Mouse (Mus musculus): ENCODE results near the gene Ankrd34a. TPM values are rescaled to one million over a fixed set of nuclear protein-coding genes. Genes with fewer than 3 reads are reported as not detected.

The Ankrd34a gene
- polyA plus RNA-seq, 1 experiment, result 0.23 TPM

- 15% methylated on average over 14 of the region's 14 CpGs for WGBS
These were observed 20.3 kb upstream of the Ankrd34a start for GRCm38 (mm10) chr3:96576005-96576658.

GRCm38 (mm10) chr3:96576690-96577541, 19.5 kb upstream of the Ankrd34a start, which contains the start of gene Gm16253:
TSS of gene Gm16253 (plus strand) at chr3:96576984.
- Histone ChIP-seq H3K4me1 (ENCODE audit: control insufficient read depth, insufficient read depth, low read length) (peaks cover 48% of the 10 kb centered on the region), H3K27me3 (replicated peaks; ENCODE audit: control insufficient read depth, insufficient read depth, low read length) (no peaks in the 10 kb centered on the region), H3K36me3 (ENCODE audit: control insufficient read depth, insufficient read depth, low read length) (no peaks in the 10 kb centered on the region), H3K4me3 (ENCODE audit: insufficient read depth, low read depth, low read length) (peak within 1 kb of the TSS; percentile 29; the same call in 1 of the 2 replicates), H3K27ac (ENCODE audit: insufficient read depth, low read depth, low read length) (peak within 1 kb of the TSS; percentile 100)
- WGBS, result 11% methylated on average over 17 of the region's 17 CpGs
- TF ChIP-seq POLR2A (IDR thresholded peaks at IDR 0.05; ENCODE audit: low read depth, low read length) (no peak), CTCF (conservative IDR thresholded peaks at IDR 0.05; ENCODE audit: insufficient read depth, insufficient read length, low read depth, low read length) (no peak)
- DNase-seq, result peak; percentile 96

More at GRCm38 (mm10) chr3:96576005-96576658, 20.3 kb upstream of the Ankrd34a start:
- Histone ChIP-seq H3K27me3 (replicated peaks; ENCODE audit: control insufficient read depth, insufficient read depth, low read length) (no peaks in the 10 kb centered on the region), H3K36me3 (ENCODE audit: control insufficient read depth, insufficient read depth, low read length) (no peaks in the 10 kb centered on the region), H3K4me1 (ENCODE audit: control insufficient read depth, insufficient read depth, low read length) (peaks cover 56% of the 10 kb centered on the region), H3K4me3 (ENCODE audit: insufficient read depth, low read depth, low read length) (peak overlapping the region; percentile 29; the same call in 1 of the 2 replicates), H3K27ac (ENCODE audit: insufficient read depth, low read depth, low read length) (peak overlapping the region; percentile 100)
- TF ChIP-seq POLR2A (IDR thresholded peaks at IDR 0.05; ENCODE audit: low read depth, low read length), result no peak
- no peak for TF ChIP-seq CTCF (conservative IDR thresholded peaks at IDR 0.05; ENCODE audit: insufficient read depth, insufficient read length, low read depth, low read length)
- peak; percentile 96 for DNase-seq

DNA sequence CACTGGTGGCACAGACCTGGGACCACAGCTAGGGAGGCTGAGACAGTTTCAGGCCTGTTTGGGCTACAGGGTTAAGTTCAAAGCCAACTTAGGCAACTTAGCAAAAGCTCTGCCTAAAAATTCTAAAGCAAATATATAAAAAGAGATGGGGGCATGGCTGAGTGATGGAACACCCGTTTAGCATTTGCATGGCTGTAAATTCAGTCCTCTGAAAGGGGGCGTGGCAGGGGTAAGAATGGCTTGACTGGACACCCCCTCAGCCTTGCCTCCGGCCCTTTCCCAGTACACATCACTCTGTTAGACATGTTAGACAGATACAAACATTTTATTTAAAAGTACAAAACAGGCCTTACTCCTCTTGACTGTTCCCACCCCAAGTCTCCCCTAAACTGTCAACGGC, 18.9 kb upstream of the Ankrd34a start:
- TF ChIP-seq POLR2A (IDR thresholded peaks at IDR 0.05; ENCODE audit: low read depth, low read length), result no peak
- H3K4me1 ChIP-seq (ENCODE audit: control insufficient read depth, insufficient read depth, low read length), result peaks cover 44% of the 10 kb centered on the region
- 43% methylated on average over 4 of the region's 4 CpGs for WGBS

DNA sequence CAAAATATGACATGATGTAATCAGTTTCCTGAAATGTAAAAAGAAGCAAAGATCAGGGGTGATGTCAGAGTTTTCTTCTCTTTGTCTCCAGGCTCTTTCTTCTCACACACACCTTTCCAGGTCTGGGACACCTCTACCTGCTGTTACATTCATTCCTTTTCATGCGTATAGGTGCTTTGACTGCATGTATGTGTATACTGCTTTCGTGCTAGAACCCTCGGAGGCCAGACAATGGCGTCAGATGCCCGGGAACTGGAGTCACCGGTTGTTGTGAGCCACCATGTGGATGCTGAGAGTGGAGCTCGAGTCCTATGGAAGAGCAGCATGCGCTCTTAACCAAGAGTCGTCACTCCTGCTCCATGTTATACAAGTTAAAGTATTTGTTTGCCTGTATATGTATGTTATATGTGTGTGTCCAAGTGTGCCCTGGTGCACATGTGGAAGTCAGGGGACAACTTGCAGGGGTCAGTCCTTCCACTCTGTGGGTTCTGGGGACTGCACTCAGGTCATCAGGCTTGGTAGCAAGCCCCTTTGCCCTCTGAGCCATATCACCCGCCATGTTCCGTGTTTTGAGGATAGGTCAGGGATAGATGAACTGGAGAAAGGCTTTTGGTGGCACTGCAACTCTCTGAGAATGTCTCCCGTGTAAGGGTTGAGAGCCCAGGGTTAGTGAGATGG, 17.7 kb upstream of the Ankrd34a start:
- peak overlapping the region; percentile 58 for H3K27ac ChIP-seq (ENCODE audit: insufficient read depth, low read depth, low read length)
- H3K4me3 ChIP-seq (ENCODE audit: insufficient read depth, low read depth, low read length), result no peak overlapping the region
- TF ChIP-seq CTCF (conservative IDR thresholded peaks at IDR 0.05; ENCODE audit: insufficient read depth, insufficient read length, low read depth, low read length) (no peak), POLR2A (IDR thresholded peaks at IDR 0.05; ENCODE audit: low read depth, low read length) (no peak)
- peaks cover 39% of the 10 kb centered on the region for H3K4me1 ChIP-seq (ENCODE audit: control insufficient read depth, insufficient read depth, low read length)
- WGBS, result 78% methylated on average over 12 of the region's 12 CpGs
- no peaks in the 10 kb centered on the region for H3K36me3 ChIP-seq (ENCODE audit: control insufficient read depth, insufficient read depth, low read length)
- no peaks in the 10 kb centered on the region for H3K27me3 ChIP-seq (replicated peaks; ENCODE audit: control insufficient read depth, insufficient read depth, low read length)
- peak; percentile 21 for DNase-seq

More for the DNA sequence above, 18.9 kb upstream of the Ankrd34a start:
- no peaks in the 10 kb centered on the region for H3K36me3 ChIP-seq (ENCODE audit: control insufficient read depth, insufficient read depth, low read length)
- no peak overlapping the region for H3K4me3 ChIP-seq (ENCODE audit: insufficient read depth, low read depth, low read length)
- peak; percentile 43 for DNase-seq
- peak overlapping the region; percentile 100 for H3K27ac ChIP-seq (ENCODE audit: insufficient read depth, low read depth, low read length)
- H3K27me3 ChIP-seq (replicated peaks; ENCODE audit: control insufficient read depth, insufficient read depth, low read length), result no peaks in the 10 kb centered on the region

- TF ChIP-seq POLR2A (IDR thresholded peaks at IDR 0.05; ENCODE audit: low read depth, low read length) (no peak), CTCF (conservative IDR thresholded peaks at IDR 0.05; ENCODE audit: insufficient read depth, insufficient read length, low read depth, low read length) (no peak)
- H3K27ac ChIP-seq (ENCODE audit: insufficient read depth, low read depth, low read length), result peak overlapping the region; percentile 65
These were observed 17.1 kb upstream of the Ankrd34a start for GRCm38 (mm10) chr3:96579239-96579750.

DNA sequence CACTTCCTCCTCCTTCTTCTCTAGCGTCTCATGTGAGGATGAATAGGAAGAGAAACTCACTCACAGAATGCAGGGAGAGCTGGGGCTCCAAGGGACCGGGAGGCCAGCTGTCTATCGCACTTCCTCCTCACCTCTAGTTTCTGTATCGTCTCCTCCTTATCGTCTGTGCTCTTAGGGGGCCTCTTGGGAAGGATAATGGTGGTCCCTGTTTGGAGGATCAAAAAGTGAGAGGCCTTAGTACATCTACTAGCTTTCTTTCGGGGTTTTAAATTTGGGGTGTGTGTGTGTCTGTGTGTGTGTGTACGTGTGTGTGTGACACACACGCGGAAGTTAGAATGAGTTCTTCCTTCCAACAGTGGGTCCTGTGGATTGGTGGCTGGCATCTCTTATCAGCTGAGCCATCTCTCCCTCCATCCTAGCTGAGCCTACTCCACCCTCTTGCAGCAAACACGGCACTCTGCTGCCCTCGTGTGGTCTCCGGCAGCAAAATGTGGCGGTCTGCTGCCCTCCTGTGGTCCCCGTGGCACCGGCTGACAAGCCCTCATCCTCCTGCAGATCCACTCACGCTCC, 16.5 kb upstream of the Ankrd34a start:
- peaks cover 28% of the 10 kb centered on the region for H3K4me1 ChIP-seq (ENCODE audit: control insufficient read depth, insufficient read depth, low read length)
- no peak for TF ChIP-seq POLR2A (IDR thresholded peaks at IDR 0.05; ENCODE audit: low read depth, low read length)
- TF ChIP-seq CTCF (conservative IDR thresholded peaks at IDR 0.05; ENCODE audit: insufficient read depth, insufficient read length, low read depth, low read length), result peak; percentile 100; the same call in 1 of the 2 replicates
- peak; percentile 92 for DNase-seq
- peak overlapping the region; percentile 65 for H3K27ac ChIP-seq (ENCODE audit: insufficient read depth, low read depth, low read length)
- 13% methylated on average over 16 of the region's 16 CpGs for WGBS
- H3K36me3 ChIP-seq (ENCODE audit: control insufficient read depth, insufficient read depth, low read length), result no peaks in the 10 kb centered on the region
- peak overlapping the region; percentile 11; the same call in 1 of the 2 replicates for H3K4me3 ChIP-seq (ENCODE audit: insufficient read depth, low read depth, low read length)
- H3K27me3 ChIP-seq (replicated peaks; ENCODE audit: control insufficient read depth, insufficient read depth, low read length), result no peaks in the 10 kb centered on the region

More at GRCm38 (mm10) chr3:96579239-96579750, 17.1 kb upstream of the Ankrd34a start:
- H3K36me3 ChIP-seq (ENCODE audit: control insufficient read depth, insufficient read depth, low read length), result no peaks in the 10 kb centered on the region
- peak; percentile 8 for DNase-seq
- H3K4me1 ChIP-seq (ENCODE audit: control insufficient read depth, insufficient read depth, low read length), result peaks cover 33% of the 10 kb centered on the region
- H3K4me3 ChIP-seq (ENCODE audit: insufficient read depth, low read depth, low read length), result no peak overlapping the region
- no peaks in the 10 kb centered on the region for H3K27me3 ChIP-seq (replicated peaks; ENCODE audit: control insufficient read depth, insufficient read depth, low read length)
- WGBS, result 75% methylated on average over 4 of the region's 4 CpGs
